Mouse (Mus musculus) heart, adult 2 months (tissue): ENCODE data around the gene Atg7.

ENCODE experiments used
- CTCF ChIP-seq: fragments of 200-600 bp; IDR thresholded peaks from 2 replicates; pipeline ENCODE4 v1.8.1; 2022; ENCODE audit warnings: antibody characterized with exemption, mild to moderate bottlenecking, moderate library complexity
- EP300 ChIP-seq: fragments of 200-500 bp; IDR thresholded peaks from 2 replicates; pipeline ENCODE4 v1.6.1; 2011; ENCODE audit warnings: low read depth, low read length, control low read depth; ENCODE audit not compliant: insufficient read depth
- POLR2A ChIP-seq: fragments of 200-500 bp; IDR thresholded peaks from 2 replicates; pipeline ENCODE4 v1.6.1; 2011; ENCODE audit warnings: mild to moderate bottlenecking, low read depth, low read length, control low read depth; ENCODE audit not compliant: insufficient read depth

- TF ChIP-seq CTCF (no peak), POLR2A (no peak), EP300 (no peak)
Observed at GRCm38 (mm10) chr6:114781415-114782240, 138.7 kb downstream of the Atg7 start.
